Mouse (Mus musculus) adrenal gland, adult 18-20 months (tissue): Measurements from ENCODE around the gene Scamp3. TPM values are rescaled to one million over a fixed set of nuclear protein-coding genes. Genes with fewer than 3 reads are reported as not detected.

ENCODE experiments used
- DNase-seq, 2 experiments: peaks; one replicate each; pipeline ENCODE4 v3.0.0; 2021 to 2022; ENCODE audit warnings: low spot score in 2 of 2
- total RNA-seq, 2 experiments: library from RNA; stranded (reverse); gene quantifications; 1 replicate in 1 of 2; 2 replicates in 1 of 2; pipeline ENCODE4 v1.2.3; 2021

Scamp3 gene
- total RNA-seq, 2 experiments from 2014 or later, result 72.1 to 87.0 TPM

- no peak for DNase-seq
Observed at GRCm38 (mm10) chr3:89161786-89162185, 15.5 kb upstream of the Scamp3 start.

DNA sequence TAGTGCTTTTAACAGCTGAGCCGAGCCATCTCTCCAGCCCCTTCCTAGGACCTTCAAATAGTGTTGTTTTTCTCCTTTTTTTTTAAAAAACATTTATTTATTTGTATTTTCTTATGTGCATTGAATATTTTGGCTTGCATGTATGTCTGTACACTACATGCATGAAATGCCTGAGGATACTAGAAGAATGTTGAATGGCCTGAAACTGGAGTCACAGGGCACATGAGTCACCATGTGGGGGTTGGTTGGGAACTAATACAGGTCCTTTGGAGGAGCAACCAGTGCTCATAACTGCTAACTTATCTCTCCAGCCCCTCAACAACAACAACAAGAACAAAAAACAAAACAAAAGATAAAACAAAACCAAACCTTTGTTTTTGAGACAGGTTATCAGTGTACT, 14.2 kb upstream of the Scamp3 start:
- DNase-seq, result no peak

DNA sequence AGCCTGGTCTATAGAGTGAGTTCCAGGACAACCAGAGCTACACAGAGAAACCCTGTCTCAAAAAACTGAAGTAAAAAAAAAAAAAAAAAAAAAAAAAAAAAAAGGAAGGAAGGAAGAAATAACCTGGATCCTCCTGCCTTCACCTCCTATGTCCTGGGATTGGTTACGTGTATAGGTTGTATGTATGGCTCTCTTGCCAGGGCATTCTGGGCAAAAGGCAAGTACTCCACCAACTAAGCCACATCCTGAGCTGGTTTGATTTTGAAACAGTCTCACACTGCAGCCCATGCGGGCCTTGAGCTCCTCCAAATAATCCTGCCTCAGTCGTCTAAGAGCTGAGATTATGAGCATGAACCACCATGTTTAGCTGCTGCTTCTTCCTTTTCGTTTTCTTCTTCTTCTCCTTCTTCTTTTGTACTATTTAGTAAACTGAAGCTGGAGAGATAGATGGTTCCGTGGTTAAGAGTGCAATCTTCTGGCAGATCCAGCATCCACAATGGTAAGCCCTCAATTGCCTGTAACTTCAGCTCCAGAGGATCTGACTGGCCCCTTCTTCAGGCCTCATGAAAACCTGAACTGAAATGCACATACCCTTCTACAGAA, 13.5 kb upstream of the Scamp3 start:
- DNase-seq, result no peak

- DNase-seq, result peak; percentile 94 to 95
Observed at GRCm38 (mm10) chr3:89164506-89165267, 12.6 kb upstream of the Scamp3 start, which contains the start of gene Clk2. Gene Clk2 (plus strand): TSS chr3:89164795.

DNA sequence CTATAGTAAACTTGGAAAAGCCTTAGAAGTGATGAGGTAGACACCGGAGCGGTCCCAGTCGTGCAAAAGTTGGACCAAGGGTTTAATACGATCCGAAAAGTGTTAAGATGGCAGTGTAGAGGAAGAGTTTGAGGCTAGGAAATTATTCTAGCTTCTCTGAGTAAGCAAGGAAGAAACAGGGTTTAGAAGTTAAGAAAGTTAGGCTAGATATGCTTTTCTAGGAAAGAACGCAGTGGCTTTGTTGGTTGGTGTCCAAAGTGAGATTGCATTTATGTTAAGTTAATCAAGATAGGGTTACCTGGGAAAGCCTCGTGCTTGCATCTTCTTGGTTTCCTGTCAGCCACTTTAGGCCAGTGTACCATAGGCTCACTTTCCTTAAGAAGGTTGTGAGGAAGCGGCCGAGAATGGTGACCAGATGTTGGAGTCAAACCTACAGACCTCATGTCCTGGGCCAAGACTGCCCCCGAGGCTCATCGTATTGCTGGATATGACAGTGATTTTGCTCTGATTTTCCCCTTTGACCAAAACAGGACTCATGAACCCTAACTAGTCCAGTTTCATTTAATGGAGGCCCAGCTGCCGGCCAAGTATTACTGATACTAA, 11.9 kb upstream of the Scamp3 start:
- no peak for DNase-seq

GRCm38 (mm10) chr3:89166945-89167344, 10.3 kb upstream of the Scamp3 start:
- DNase-seq, result no peak

DNA sequence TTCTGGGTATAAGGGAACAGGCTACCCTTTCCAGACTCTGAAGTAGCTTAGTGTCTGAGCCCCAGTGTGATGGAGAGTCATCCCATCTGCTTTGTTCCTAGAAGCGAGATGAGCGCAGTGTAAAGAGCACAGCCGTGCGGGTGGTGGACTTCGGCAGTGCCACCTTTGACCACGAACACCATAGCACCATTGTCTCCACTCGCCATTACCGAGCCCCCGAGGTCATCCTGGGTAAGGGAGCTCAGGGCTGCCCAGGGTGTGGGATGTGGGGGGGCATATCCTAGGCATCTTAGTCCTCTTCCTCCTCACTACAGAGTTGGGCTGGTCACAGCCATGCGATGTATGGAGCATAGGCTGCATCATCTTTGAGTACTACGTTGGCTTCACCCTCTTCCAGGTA, 2.4 kb upstream of the Scamp3 start:
- DNase-seq, result no peak

DNA sequence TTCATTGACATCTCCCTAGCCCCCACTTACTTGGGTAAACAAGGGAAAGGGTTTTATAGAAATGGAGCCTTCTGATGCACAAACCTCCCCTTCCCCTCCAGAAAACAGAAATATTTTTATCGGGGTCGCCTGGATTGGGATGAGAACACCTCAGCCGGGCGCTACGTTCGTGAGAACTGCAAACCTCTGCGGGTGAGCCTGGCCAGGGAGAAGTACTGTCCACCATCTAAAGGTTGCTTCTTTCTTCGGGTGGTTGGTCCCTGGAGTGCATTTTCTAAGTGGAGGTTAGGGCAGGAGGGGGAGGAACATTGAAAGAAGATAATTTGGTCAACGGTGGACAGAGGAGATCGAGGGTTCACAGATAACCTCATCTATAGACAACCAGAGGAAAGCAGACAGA, 1.7 kb upstream of the Scamp3 start:
- no peak for DNase-seq

DNA sequence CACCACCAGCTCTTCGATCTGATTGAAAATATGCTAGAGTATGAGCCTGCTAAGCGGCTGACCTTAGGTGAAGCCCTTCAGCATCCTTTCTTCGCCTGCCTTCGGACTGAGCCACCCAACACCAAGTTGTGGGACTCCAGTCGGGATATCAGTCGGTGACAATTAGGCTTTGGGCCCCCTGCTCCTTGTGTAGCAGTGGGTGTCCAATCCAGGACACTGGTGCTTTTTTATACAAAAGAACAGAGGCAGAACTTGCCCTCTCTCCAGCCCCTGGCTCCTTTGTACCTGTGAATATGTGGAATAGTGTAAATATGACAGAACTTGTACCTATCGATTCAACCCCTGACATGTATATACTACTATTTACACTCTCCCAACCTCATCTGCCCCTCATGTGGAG, 852 bp upstream of the Scamp3 start:
- no peak for DNase-seq

DNA sequence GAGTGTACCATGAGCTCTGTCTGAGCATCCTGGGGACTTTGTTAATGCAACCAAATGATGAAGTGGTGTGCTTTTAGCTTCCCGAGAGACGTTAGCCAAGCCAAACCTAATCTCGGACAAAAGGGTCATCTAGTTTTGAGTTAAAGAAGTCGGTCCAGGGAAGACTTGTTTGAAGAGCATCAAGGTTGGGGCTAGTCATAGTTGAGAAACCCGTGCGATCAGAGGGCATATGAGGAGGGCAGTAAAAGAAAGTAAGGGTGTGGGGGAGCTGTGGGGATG, 773 bp downstream of the Scamp3 start:
- DNase-seq, result no peak

GRCm38 (mm10) chr3:89179056-89179455, 1.8 kb downstream of the Scamp3 start:
- no peak for DNase-seq

DNA sequence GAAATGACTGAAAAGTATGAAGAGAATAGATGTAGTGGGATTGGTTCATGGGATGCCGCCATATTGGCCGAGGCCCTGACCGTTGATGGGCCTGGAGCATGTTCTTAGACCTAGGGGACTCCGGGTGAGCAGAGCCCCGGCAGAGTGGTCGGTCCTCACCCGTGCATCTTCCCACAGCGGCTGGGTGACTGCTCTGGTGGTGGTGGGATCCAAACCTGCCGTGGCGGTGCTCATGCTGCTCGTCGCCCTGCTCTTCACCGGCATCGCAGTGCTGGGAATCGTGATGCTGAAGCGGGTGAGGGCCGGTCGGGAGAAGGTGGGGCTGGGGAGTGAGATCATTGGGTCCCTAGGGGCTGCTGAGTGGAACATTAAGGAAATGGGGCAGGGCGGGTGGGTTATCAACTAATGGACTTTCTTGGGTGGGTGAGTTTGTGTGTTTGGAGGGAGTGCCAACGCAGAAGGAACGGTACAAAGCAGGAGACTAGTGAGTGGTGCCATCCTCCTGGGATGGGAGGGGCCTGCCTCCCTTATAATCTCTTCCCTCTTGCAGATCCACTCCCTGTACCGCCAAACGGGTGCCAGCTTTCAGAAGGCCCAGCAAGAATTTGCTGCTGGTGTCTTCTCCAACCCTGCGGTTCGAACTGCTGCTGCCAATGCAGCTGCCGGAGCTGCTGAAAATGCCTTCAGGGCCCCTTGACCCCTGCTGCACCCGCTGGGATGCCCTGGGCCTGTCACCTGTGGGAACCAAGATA, 4.7 kb downstream of the Scamp3 start:
- DNase-seq, result no peak

DNA sequence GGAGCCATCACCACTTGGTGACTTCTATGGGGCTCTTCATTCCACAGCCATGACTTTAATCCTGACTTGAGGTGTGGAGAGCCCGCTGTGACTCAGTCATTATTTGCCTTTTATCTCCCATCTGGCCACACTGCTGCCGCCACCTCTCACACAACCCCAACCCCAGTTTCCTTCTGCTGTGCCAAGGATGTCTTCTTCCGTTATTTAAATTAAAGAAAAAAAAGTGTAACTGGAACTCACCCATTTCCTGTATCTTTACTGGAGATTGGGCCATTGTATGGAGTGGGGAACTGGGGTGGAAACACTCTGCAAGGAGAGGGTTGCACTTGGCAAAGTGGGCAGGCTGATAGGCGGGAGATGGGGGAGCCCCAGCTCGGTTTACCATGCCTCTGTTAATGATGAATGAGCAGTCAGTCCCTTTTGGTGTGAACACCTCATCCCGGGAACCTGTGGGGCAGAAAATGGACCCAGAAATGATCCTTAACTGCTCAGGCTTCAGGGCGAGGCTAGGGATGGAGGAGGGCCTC, 5.3 kb downstream of the Scamp3 start:
- DNase-seq, result no peak

GRCm38 (mm10) chr3:89183058-89183958, 6.0 kb downstream of the Scamp3 start, which contains the start of gene Fam189b:
Gene Fam189b (plus strand): TSS chr3:89183143.
- DNase-seq, result peak; percentile 71

- DNase-seq, result no peak
Observed at GRCm38 (mm10) chr3:89183959-89184315, 6.7 kb downstream of the Scamp3 start.

DNA sequence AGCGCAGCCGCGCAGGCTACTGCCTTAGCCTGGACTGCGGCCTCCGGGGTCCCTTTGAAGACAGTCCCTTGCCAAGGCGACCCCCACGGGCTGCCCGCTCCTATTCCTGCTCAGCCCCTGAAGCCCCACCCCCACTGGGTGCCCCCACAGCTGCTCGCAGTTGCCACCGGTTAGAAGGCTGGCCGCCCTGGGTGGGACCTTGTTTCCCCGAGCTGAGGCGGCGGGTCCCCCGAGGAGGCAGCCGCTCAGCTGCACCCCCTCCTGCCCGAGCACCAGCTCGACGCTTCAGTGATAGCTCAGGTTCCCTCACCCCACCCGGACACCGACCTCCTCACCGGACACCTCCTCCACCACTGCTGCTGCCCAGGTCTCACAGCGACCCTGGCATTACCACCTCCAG, 9.9 kb downstream of the Scamp3 start:
- DNase-seq, result no peak

DNA sequence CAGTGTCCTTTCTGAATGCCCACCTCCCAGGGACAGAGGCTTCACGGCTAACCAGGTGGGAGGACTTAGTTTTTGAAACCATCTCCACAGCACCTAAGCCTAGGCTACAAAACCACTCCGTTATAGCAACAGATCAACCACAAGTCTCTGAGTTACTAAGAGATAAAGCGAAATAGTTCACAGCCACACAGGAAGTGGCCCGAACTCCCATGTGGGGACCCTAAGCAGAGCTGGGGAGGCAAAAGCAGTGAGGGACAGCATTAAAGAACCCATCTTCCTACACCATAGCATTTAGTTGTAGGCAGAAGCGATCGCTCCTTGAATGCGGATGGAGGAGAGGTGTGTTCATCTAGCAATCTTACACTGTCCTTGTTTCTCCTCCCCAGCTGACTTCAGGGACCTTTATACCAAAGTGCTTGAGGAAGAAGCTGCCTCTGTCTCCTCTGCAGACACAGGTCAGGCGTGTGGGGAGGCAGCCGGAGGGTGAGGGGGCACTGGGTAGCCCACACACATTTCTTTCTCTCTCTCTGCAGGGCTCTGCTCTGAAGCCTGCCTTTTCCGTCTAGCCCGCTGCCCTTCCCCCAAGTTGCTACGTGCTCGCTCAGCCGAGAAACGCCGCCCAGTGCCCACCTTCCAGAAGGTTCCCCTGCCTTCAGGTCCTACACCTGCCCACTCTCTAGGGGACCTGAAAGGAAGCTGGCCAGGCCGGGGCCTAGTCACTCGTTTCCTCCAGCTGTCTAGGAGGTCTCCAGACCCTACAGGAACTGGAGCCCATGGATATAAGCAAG, 10.6 kb downstream of the Scamp3 start:
- DNase-seq, result no peak

DNA sequence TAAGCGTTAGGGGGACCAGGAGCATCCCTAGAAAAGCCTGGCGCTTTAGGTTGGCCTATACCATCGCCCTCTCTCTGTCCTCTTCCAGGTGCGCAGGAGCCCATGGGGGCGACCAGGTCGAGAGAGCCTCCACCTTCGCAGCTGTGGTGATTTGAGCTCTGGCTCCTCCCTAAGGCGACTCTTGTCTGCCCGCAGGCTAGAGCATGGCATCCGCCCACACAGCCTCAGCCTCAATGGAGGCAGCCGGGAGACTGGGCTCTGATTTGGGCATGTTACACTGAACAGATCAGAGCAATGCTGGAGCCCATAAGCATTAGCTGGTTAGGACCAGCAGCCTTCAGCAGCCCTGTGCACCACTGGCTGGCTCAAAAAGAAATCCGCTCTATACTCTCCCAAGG, 11.2 kb downstream of the Scamp3 start:
- DNase-seq, result no peak

DNA sequence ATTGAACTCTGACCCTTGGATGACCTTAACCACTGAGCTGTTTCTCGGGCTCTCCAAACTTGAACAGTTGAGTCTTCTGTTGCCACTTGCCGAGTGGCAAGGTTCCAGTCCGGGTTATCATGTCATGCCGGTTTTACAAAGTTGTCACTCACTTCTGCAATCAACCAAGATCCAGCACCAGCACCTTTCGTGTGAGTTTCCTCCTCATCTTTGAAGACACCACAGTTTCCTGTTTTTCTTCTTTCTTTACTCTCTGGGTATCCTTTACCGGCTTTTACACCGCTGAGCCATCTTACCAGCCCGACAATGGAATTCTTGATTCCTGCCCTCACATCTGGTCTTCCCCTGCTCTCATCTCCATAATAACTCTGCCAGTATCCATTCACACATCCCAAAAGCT, 13.2 kb downstream of the Scamp3 start:
- DNase-seq, result no peak

- DNase-seq, result no peak
Observed at GRCm38 (mm10) chr3:89193351-89193750, 16.1 kb downstream of the Scamp3 start.
